Mouse (Mus musculus) liver, adult 2 months (tissue): ENCODE measurements around the gene Ppil1. TPM values are rescaled to one million over a fixed set of nuclear protein-coding genes. Genes with fewer than 3 reads are reported as not detected.

ENCODE experiments used
- DNase-seq: peaks from one replicate; pipeline ENCODE4 v3.0.0-alpha.2; 2011; ENCODE audit warnings: low read depth, low spot score; ENCODE audit errors: extremely low read depth
- H3K27ac ChIP-seq: fragments of 200-500 bp; replicated peaks from 2 replicates; pipeline ENCODE4 v1.5.1; 2012; ENCODE audit warnings: low read depth, mild to moderate bottlenecking, control low read depth, inconsistent platforms, low read length; ENCODE audit not compliant: insufficient read depth
- H3K27me3 ChIP-seq: fragments of 200-500 bp; 2 replicates; pipeline ENCODE4 v1.6.1; 2012; ENCODE audit warnings: mild to moderate bottlenecking, moderate library complexity, low read length, inconsistent platforms; ENCODE audit not compliant: control insufficient read depth, insufficient read depth
- H3K36me3 ChIP-seq: fragments of 200-500 bp; 2 replicates; pipeline ENCODE4 v1.6.1; 2012; ENCODE audit warnings: low read length, inconsistent platforms; ENCODE audit not compliant: control insufficient read depth, insufficient read depth
- H3K4me1 ChIP-seq: fragments of 200-500 bp; 2 replicates; pipeline ENCODE4 v1.6.1; 2011; ENCODE audit warnings: low read length; ENCODE audit not compliant: control insufficient read depth, insufficient read depth
- H3K4me3 ChIP-seq: fragments of 200-500 bp; 2 replicates; pipeline ENCODE4 v1.5.1; 2011; ENCODE audit warnings: low read depth, mild to moderate bottlenecking, control low read depth, low read length, moderate library complexity; ENCODE audit not compliant: insufficient read depth
- H3K79me2 ChIP-seq: fragments of 200-500 bp; 2 replicates; pipeline ENCODE4 v1.6.1; 2012; ENCODE audit warnings: inconsistent platforms, mild to moderate bottlenecking, low read length, moderate library complexity; ENCODE audit not compliant: control insufficient read depth, insufficient read depth
- H3K9ac ChIP-seq: fragments of 200-500 bp; 2 replicates; pipeline ENCODE4 v1.6.1; 2012; ENCODE audit warnings: low read depth, mild to moderate bottlenecking, control low read depth, inconsistent platforms, low read length
- CTCF ChIP-seq: fragments of 200-500 bp; IDR thresholded peaks from 2 replicates; pipeline ENCODE4 v1.5.1; 2011; ENCODE audit warnings: low read depth, low read length, control low read depth
- POLR2A ChIP-seq: fragments of 200-500 bp; IDR thresholded peaks from 2 replicates; pipeline ENCODE4 v1.6.1; 2011; ENCODE audit warnings: low read length, control low read depth; ENCODE audit not compliant: insufficient read depth; ENCODE audit errors: extremely low read depth
- WGBS: fragments of 180-500 bp; shearing (Covaris S2); methylation state at CpG from one replicate; pipeline ENCODE4 v1.1.7; 2018; 5-methylcytosine and 5-hydroxymethylcytosine counted together
- polyA plus RNA-seq: library from polyadenylated mRNA; depleted of rRNA; stranded (reverse); fragments of >200 nt; gene quantifications from 2 replicates; pipeline ENCODE4 v1.2.3, GENCODE M21; 2012; rRNA removed
- total RNA-seq: library from RNA; depleted of rRNA; stranded (reverse); fragments of >200 nt; gene quantifications from 2 replicates; pipeline ENCODE4 v1.2.3, GENCODE M21; 2014; rRNA removed

Gene Ppil1
- total RNA-seq (14.7 and 17.1 TPM in 2 replicates), polyA plus RNA-seq (10.4 and 14.1 TPM in 2 replicates)

GRCm38 (mm10) chr17:29263840-29264633 is at the start of gene Ppil1:
Gene Ppil1 (minus strand): TSS chr17:29264186.
- 8% methylated on average over 38 of the region's 38 CpGs for WGBS
- peaks cover 5% of the 10 kb centered on the region for H3K4me1 ChIP-seq

GRCm38 (mm10) chr17:29313300-29313699 is 49.3 kb upstream of the Ppil1 start:
- no peaks in the 10 kb centered on the region; the same call in 1 of the 2 replicates for H3K27me3 ChIP-seq
- no peaks in the 10 kb centered on the region for H3K36me3 ChIP-seq
- no peak for DNase-seq
- no peaks in the 10 kb centered on the region for H3K79me2 ChIP-seq
- TF ChIP-seq POLR2A = no peak
- peak; percentile 13; the same call in 1 of the 2 replicates for TF ChIP-seq CTCF
- H3K4me3 ChIP-seq = no peak overlapping the region
- no peak overlapping the region for H3K27ac ChIP-seq
- no peak overlapping the region for H3K9ac ChIP-seq
- H3K4me1 ChIP-seq = no peaks in the 10 kb centered on the region; the same call in 1 of the 2 replicates

More at GRCm38 (mm10) chr17:29263840-29264633, at the start of gene Ppil1:
- peak; percentile 69 for DNase-seq
- H3K27me3 ChIP-seq = no peaks in the 10 kb centered on the region
- H3K9ac ChIP-seq = peak within 1 kb of the TSS; percentile 91
- H3K79me2 ChIP-seq = peaks cover 3% of the 10 kb centered on the region; the same call in 1 of the 2 replicates
- TF ChIP-seq CTCF (no peak), POLR2A (no peak)
- H3K4me3 ChIP-seq = peak within 1 kb of the TSS; percentile 84
- no peaks in the 10 kb centered on the region for H3K36me3 ChIP-seq
- H3K27ac ChIP-seq = peak within 1 kb of the TSS; percentile 86

- H3K27me3 ChIP-seq = no peaks in the 10 kb centered on the region; the same call in 1 of the 2 replicates
- no peak for DNase-seq
- H3K4me3 ChIP-seq = no peak overlapping the region
- no peak overlapping the region for H3K27ac ChIP-seq
- H3K9ac ChIP-seq = no peak overlapping the region
- 100% methylated on average over 2 of the region's 2 CpGs for WGBS
- no peak for TF ChIP-seq CTCF
- no peak for TF ChIP-seq POLR2A
- no peaks in the 10 kb centered on the region for H3K36me3 ChIP-seq
- no peaks in the 10 kb centered on the region for H3K79me2 ChIP-seq
- no peaks in the 10 kb centered on the region; the same call in 1 of the 2 replicates for H3K4me1 ChIP-seq
Observed at GRCm38 (mm10) chr17:29312082-29312481, 48.1 kb upstream of the Ppil1 start.

- no peak for TF ChIP-seq CTCF
- no peak for TF ChIP-seq POLR2A
- H3K4me3 ChIP-seq = no peak overlapping the region
- no peaks in the 10 kb centered on the region; the same call in 1 of the 2 replicates for H3K27me3 ChIP-seq
- no peak overlapping the region for H3K9ac ChIP-seq
- H3K4me1 ChIP-seq = no peaks in the 10 kb centered on the region; the same call in 1 of the 2 replicates
- no peak overlapping the region for H3K27ac ChIP-seq
- 94% methylated on average over 8 of the region's 8 CpGs for WGBS
- no peaks in the 10 kb centered on the region for H3K79me2 ChIP-seq
- DNase-seq = no peak
- no peaks in the 10 kb centered on the region for H3K36me3 ChIP-seq
Observed at GRCm38 (mm10) chr17:29311602-29312001, 47.6 kb upstream of the Ppil1 start.

GRCm38 (mm10) chr17:29310056-29310623 is 46.2 kb upstream of the Ppil1 start:
- no peak for TF ChIP-seq CTCF
- no peak for TF ChIP-seq POLR2A
- no peak overlapping the region for H3K27ac ChIP-seq
- H3K36me3 ChIP-seq = no peaks in the 10 kb centered on the region
- no peak overlapping the region for H3K9ac ChIP-seq
- WGBS = 88% methylated on average over 21 of the region's 21 CpGs
- H3K79me2 ChIP-seq = no peaks in the 10 kb centered on the region
- DNase-seq = no peak
- no peak overlapping the region for H3K4me3 ChIP-seq
- H3K27me3 ChIP-seq = no peaks in the 10 kb centered on the region; the same call in 1 of the 2 replicates
- H3K4me1 ChIP-seq = no peaks in the 10 kb centered on the region

- DNase-seq = no peak
- Histone ChIP-seq H3K4me1 (no peaks in the 10 kb centered on the region), H3K4me3 (no peak overlapping the region), H3K36me3 (peaks cover 6% of the 10 kb centered on the region; the same call in 1 of the 2 replicates), H3K79me2 (no peaks in the 10 kb centered on the region), H3K9ac (no peak overlapping the region), H3K27ac (no peak overlapping the region), H3K27me3 (no peaks in the 10 kb centered on the region)
- TF ChIP-seq POLR2A (no peak), CTCF (no peak)
- 66% methylated on average over 7 of the region's 7 CpGs for WGBS
Observed at GRCm38 (mm10) chr17:29305871-29306270, 41.9 kb upstream of the Ppil1 start.
